9 mouse cellular contexts compared by ENCODE assay signal in the genomic region with DNA sequence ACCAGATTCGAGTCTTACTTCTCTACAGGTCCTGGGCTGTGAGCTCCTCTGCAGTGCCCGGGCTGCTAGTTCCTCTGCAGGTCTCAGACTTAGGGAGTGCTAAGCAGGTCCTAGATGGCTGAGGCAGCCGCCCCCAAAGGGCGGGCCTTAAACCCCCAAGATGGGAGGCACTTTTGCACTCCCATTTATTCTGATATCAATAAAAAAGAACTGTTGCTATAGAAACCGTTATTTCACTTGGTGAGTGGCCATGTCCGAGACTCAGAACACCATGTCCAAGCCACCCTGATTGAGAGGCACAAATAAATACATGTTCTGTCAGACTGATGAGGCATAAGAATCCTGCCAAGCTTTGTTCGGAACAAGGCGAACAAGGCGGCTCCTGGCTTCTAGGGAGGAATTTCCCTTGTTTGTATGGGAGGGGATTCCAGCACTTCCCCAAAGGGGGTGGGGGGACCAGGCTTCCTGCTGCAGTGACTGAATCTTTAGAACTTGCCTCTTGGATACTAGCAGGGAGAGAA. TPM values are rescaled to one million over a fixed set of nuclear protein-coding genes. Genes with fewer than 3 reads are reported as not detected.
A peak's percentile ranks its signal among the peaks of the same experiment; 100 is the strongest.
DNase-seq lines count a peak whose midpoint lies in the region; ATAC-seq lines count a peak whose summit lies in the region.
"Had no signal": no experiment of that assay in that cellular context is flagged by ENCODE, and none has a peak within 500 bp of the region (broad histone marks: within the 10 kb centered on the region; RNA-seq: fewer than 3 reads in every experiment).

No protein-coding gene starts in this region.

- WGBS in forebrain, embryonic 13.5 days: 16% methylated on average over 9 of the region's 9 CpGs
- whole genome bisulfite sequencing in forebrain, embryonic 12.5 days: 12% methylated on average over 9 of the region's 9 CpGs
- WGBS in heart, embryonic 10.5 days: 13% methylated on average over 9 of the region's 9 CpGs
- WGBS in limb, embryonic 10.5 days: 17% methylated on average over 9 of the region's 9 CpGs
- 12% methylated on average over 9 of the region's 9 CpGs for WGBS in stomach, embryonic 16.5 days

- peak; percentile 41; the same call in 1 of the 2 replicates for ATAC-seq in forebrain, embryonic 13.5 days
- no peak; the same call in 1 of the 2 replicates for ATAC-seq in forebrain, embryonic 12.5 days (ENCODE audit: low FRiP score)
- peak; percentile 26; the same call in 1 of the 2 replicates for ATAC-seq in stomach, embryonic 16.5 days (ENCODE audit: insufficient read depth, low FRiP score)
- ATAC-seq in CD4-positive, CD25-positive, alpha-beta regulatory T cell, adult 4 months: no peak

- no peak overlapping the region for H3K27ac ChIP-seq in forebrain, embryonic 13.5 days
- H3K27ac ChIP-seq in forebrain, embryonic 12.5 days: no peak overlapping the region
- H3K27ac ChIP-seq in heart, embryonic 10.5 days: peak overlapping the region; percentile 12; the same call in 1 of the 2 replicates
- H3K27ac ChIP-seq in limb, embryonic 10.5 days: 0 out of 2 replicates have a peak overlapping the region, but pooled peaks have one; percentile 1
- no peak overlapping the region for H3K27ac ChIP-seq in stomach, embryonic 16.5 days (ENCODE audit: low read length)

- H3K4me1 ChIP-seq in forebrain, embryonic 13.5 days: peaks cover 14% of the 10 kb centered on the region
- H3K4me1 ChIP-seq in forebrain, embryonic 12.5 days: peaks cover 10% of the 10 kb centered on the region
- H3K4me1 ChIP-seq in heart, embryonic 10.5 days: peaks cover 6% of the 10 kb centered on the region; the same call in 1 of the 2 replicates
- H3K4me1 ChIP-seq in limb, embryonic 10.5 days: peaks cover 27% of the 10 kb centered on the region
- H3K4me1 ChIP-seq in stomach, embryonic 16.5 days (ENCODE audit: control insufficient read depth, insufficient read depth, low read length): no peaks in the 10 kb centered on the region

- peak; percentile 64 for DNase-seq in Muller cell, postnatal 12 days (ENCODE audit: inconsistent ontology term)
- DNase-seq in heart, embryonic 10.5 days (ENCODE audit: low spot score): no peak
- DNase-seq in limb, embryonic 10.5 days (ENCODE audit: low spot score): no peak
- no peak for DNase-seq in cerebellum, adult 11 months

- no peaks in the 10 kb centered on the region for H3K36me3 ChIP-seq in forebrain, embryonic 13.5 days (ENCODE audit: poor library complexity, severe bottlenecking)
- no peaks in the 10 kb centered on the region for H3K36me3 ChIP-seq in forebrain, embryonic 12.5 days (replicated peaks)
- no peaks in the 10 kb centered on the region for H3K36me3 ChIP-seq in heart, embryonic 10.5 days
- H3K36me3 ChIP-seq in limb, embryonic 10.5 days: no peaks in the 10 kb centered on the region
- no peaks in the 10 kb centered on the region for H3K36me3 ChIP-seq in stomach, embryonic 16.5 days (ENCODE audit: control insufficient read depth, insufficient read depth, low read length)

- no peaks in the 10 kb centered on the region for H3K27me3 ChIP-seq in forebrain, embryonic 13.5 days
- peaks cover 5% of the 10 kb centered on the region; the same call in 1 of the 2 replicates for H3K27me3 ChIP-seq in forebrain, embryonic 12.5 days
- H3K27me3 ChIP-seq in heart, embryonic 10.5 days (ENCODE audit: insufficient read depth, poor library complexity, severe bottlenecking): peaks cover 16% of the 10 kb centered on the region; the same call in 1 of the 2 replicates
- H3K27me3 ChIP-seq in limb, embryonic 10.5 days (ENCODE audit: low read depth, poor library complexity, severe bottlenecking): peaks cover 33% of the 10 kb centered on the region; the same call in 1 of the 2 replicates
- H3K27me3 ChIP-seq in stomach, embryonic 16.5 days (ENCODE audit: control insufficient read depth, insufficient read depth, low read length): no peaks in the 10 kb centered on the region

- H3K4me2 ChIP-seq in forebrain, embryonic 13.5 days: no peak overlapping the region
- no peak overlapping the region for H3K4me2 ChIP-seq in forebrain, embryonic 12.5 days
- H3K4me2 ChIP-seq in stomach, embryonic 16.5 days (ENCODE audit: low read depth, low read length): no peak overlapping the region

- H3K4me3 ChIP-seq in forebrain, embryonic 13.5 days: no peak overlapping the region
- H3K4me3 ChIP-seq in forebrain, embryonic 12.5 days (replicated peaks): no peak overlapping the region
- H3K4me3 ChIP-seq in heart, embryonic 10.5 days: 0 out of 2 replicates have a peak overlapping the region, but pooled peaks have one; percentile 8
- no peak overlapping the region for H3K4me3 ChIP-seq in limb, embryonic 10.5 days
- no peak overlapping the region for H3K4me3 ChIP-seq in stomach, embryonic 16.5 days (replicated peaks; ENCODE audit: low read length)

- no peaks in the 10 kb centered on the region for H3K9me3 ChIP-seq in forebrain, embryonic 13.5 days (replicated peaks)
- H3K9me3 ChIP-seq in forebrain, embryonic 12.5 days: no peaks in the 10 kb centered on the region
- H3K9me3 ChIP-seq in heart, embryonic 10.5 days: no peaks in the 10 kb centered on the region
- no peaks in the 10 kb centered on the region for H3K9me3 ChIP-seq in limb, embryonic 10.5 days (replicated peaks)
- H3K9me3 ChIP-seq in stomach, embryonic 16.5 days (replicated peaks; ENCODE audit: control insufficient read depth, low read length): no peaks in the 10 kb centered on the region

- no peak overlapping the region for H3K9ac ChIP-seq in forebrain, embryonic 13.5 days
- H3K9ac ChIP-seq in forebrain, embryonic 12.5 days: no peak overlapping the region
- no peak overlapping the region for H3K9ac ChIP-seq in stomach, embryonic 16.5 days (ENCODE audit: low read length)

RNA-seq across cellular contexts. Expression of gene Fam107a, which starts 8.1 kb away (rescaled TPM):
- 0.26 and 0.30 TPM in 2 replicates for polyA plus RNA-seq in forebrain, embryonic 13.5 days (2015; fragmentation: Nextera tagmentation; extraction: Ambion mirVana)
- polyA plus RNA-seq in forebrain, embryonic 12.5 days (2016; fragmentation: Nextera tagmentation; extraction: Ambion mirVana): 0.43 and 0.60 TPM in 2 replicates
- polyA plus RNA-seq in heart, embryonic 10.5 days (2016; fragmentation: Nextera tagmentation; extraction: Ambion mirVana): 0.18 and 0.35 TPM in 2 replicates
- 0.33 and 0.96 TPM in 2 replicates for polyA plus RNA-seq in limb, embryonic 10.5 days (2016; fragmentation: Nextera tagmentation; extraction: Ambion mirVana)
- polyA plus RNA-seq in stomach, embryonic 16.5 days (2015; fragmentation: Nextera tagmentation; extraction: Ambion mirVana): 0.25 and 0.55 TPM in 2 replicates
- polyA plus RNA-seq in CD4-positive, CD25-positive, alpha-beta regulatory T cell, adult 4 months (2017; shearing (Covaris generic)): not detected
- polyA plus RNA-seq: C2C12 had no signal

RNA-seq across cellular contexts. Expression of gene Acox2, which starts 50.5 kb away (rescaled TPM):
- not detected in 2 replicates for polyA plus RNA-seq in forebrain, embryonic 13.5 days (2015; fragmentation: Nextera tagmentation; extraction: Ambion mirVana)
- 0.21 TPM in 1 of 2 replicates, not detected in the other for polyA plus RNA-seq in forebrain, embryonic 12.5 days (2016; fragmentation: Nextera tagmentation; extraction: Ambion mirVana)
- polyA plus RNA-seq in heart, embryonic 10.5 days (2016; fragmentation: Nextera tagmentation; extraction: Ambion mirVana): 0.19 and 0.36 TPM in 2 replicates
- 0.11 TPM in 1 of 2 replicates, not detected in the other for polyA plus RNA-seq in limb, embryonic 10.5 days (2016; fragmentation: Nextera tagmentation; extraction: Ambion mirVana)
- polyA plus RNA-seq in stomach, embryonic 16.5 days (2015; fragmentation: Nextera tagmentation; extraction: Ambion mirVana): 2.2 and 3.8 TPM in 2 replicates
- not detected for polyA plus RNA-seq in CD4-positive, CD25-positive, alpha-beta regulatory T cell, adult 4 months (2017; shearing (Covaris generic))
- polyA plus RNA-seq: C2C12 had no signal

Comparison
In these comparisons a context has a peak if more than half of its experiments do, and no peak if none do; other contexts are left out.
1. ATAC-seq: peak in forebrain, embryonic 13.5 days (single experiment) and stomach, embryonic 16.5 days (single experiment); none in forebrain, embryonic 12.5 days (single experiment) and CD4-positive, CD25-positive, alpha-beta regulatory T cell, adult 4 months (single experiment).
2. H3K27ac ChIP-seq: peak in heart, embryonic 10.5 days (single experiment) and limb, embryonic 10.5 days (single experiment); none in forebrain, embryonic 13.5 days (single experiment), forebrain, embryonic 12.5 days (single experiment) and stomach, embryonic 16.5 days (single experiment).